Mouse (Mus musculus) spleen, adult 2 months (tissue): ENCODE results near the gene Gas2.

Source experiments
- CTCF ChIP-seq: fragments of 200-500 bp; IDR thresholded peaks from 2 replicates; pipeline ENCODE4 v1.5.1; 2011; ENCODE audit warnings: mild to moderate bottlenecking, inconsistent platforms; ENCODE audit not compliant: insufficient read depth, insufficient read length, insufficient replicate concordance; ENCODE audit errors: extremely low read depth
- POLR2A ChIP-seq: fragments of 200-500 bp; IDR thresholded peaks from 2 replicates; pipeline ENCODE4 v1.6.1; 2011; ENCODE audit warnings: low read depth, low read length, inconsistent platforms

- no peak for TF ChIP-seq CTCF
- TF ChIP-seq POLR2A, result no peak
Measured at GRCm38 (mm10) chr7:51991020-51991419, 129.2 kb downstream of the Gas2 start.
